In genomic region chr2:155050504-155051236, GRCm38 (mm10) we compare ENCODE assay signal across 8 mouse cellular contexts. TPM values are rescaled to one million over a fixed set of nuclear protein-coding genes. Genes with fewer than 3 reads are reported as not detected.
DNase-seq lines count a peak whose midpoint lies in the region; ATAC-seq and TF ChIP-seq lines count a peak whose summit lies in the region.

No protein-coding gene starts in this region.

- TF ChIP-seq CTCF in E14TG2a.4 (conservative IDR thresholded peaks at IDR 0.05; ENCODE audit: low read length) = no peak

- H3K36me3 ChIP-seq in E14TG2a.4 (ENCODE audit: insufficient read depth, low read length) = no peaks in the 10 kb centered on the region
- no peaks in the 10 kb centered on the region for H3K36me3 ChIP-seq in forebrain, embryonic 13.5 days (ENCODE audit: poor library complexity, severe bottlenecking)
- H3K36me3 ChIP-seq in neural tube, embryonic 15.5 days = no peaks in the 10 kb centered on the region

- peak; percentile 97 for ATAC-seq in forebrain, embryonic 13.5 days
- peak; percentile 96 for ATAC-seq in neural tube, embryonic 15.5 days (ENCODE audit: low FRiP score)

- peak overlapping the region; percentile 76 for H3K9ac ChIP-seq in forebrain, embryonic 13.5 days
- peak overlapping the region; percentile 80 for H3K9ac ChIP-seq in neural tube, embryonic 15.5 days (replicated peaks)

- H3K27ac ChIP-seq in forebrain, embryonic 13.5 days = peak overlapping the region; percentile 84
- H3K27ac ChIP-seq in neural tube, embryonic 15.5 days (replicated peaks) = peak overlapping the region; percentile 94

- peak overlapping the region; percentile 80 for H3K4me3 ChIP-seq in E14TG2a.4 (replicated peaks; ENCODE audit: low read length)
- peak overlapping the region; percentile 50 for H3K4me3 ChIP-seq in forebrain, embryonic 13.5 days
- peak overlapping the region; percentile 56 for H3K4me3 ChIP-seq in neural tube, embryonic 15.5 days (replicated peaks)

- peaks cover 32% of the 10 kb centered on the region for H3K4me1 ChIP-seq in E14TG2a.4 (replicated peaks; ENCODE audit: low read depth, low read length)
- peaks cover 13% of the 10 kb centered on the region for H3K4me1 ChIP-seq in forebrain, embryonic 13.5 days
- H3K4me1 ChIP-seq in neural tube, embryonic 15.5 days = peaks cover 14% of the 10 kb centered on the region

- peak overlapping the region; percentile 68 for H3K4me2 ChIP-seq in forebrain, embryonic 13.5 days
- peak overlapping the region; percentile 90 for H3K4me2 ChIP-seq in neural tube, embryonic 15.5 days

- no peaks in the 10 kb centered on the region for H3K27me3 ChIP-seq in E14TG2a.4 (ENCODE audit: insufficient read depth, low read length)
- H3K27me3 ChIP-seq in forebrain, embryonic 13.5 days = no peaks in the 10 kb centered on the region
- no peaks in the 10 kb centered on the region for H3K27me3 ChIP-seq in neural tube, embryonic 15.5 days (replicated peaks)

- under 1% methylated on average over 45 of the region's 45 CpGs for WGBS in forebrain, embryonic 13.5 days
- under 1% methylated on average over 45 of the region's 45 CpGs for WGBS in neural tube, embryonic 15.5 days

- no peaks in the 10 kb centered on the region for H3K9me3 ChIP-seq in E14TG2a.4 (ENCODE audit: low read length)
- no peaks in the 10 kb centered on the region for H3K9me3 ChIP-seq in forebrain, embryonic 13.5 days (replicated peaks)
- H3K9me3 ChIP-seq in neural tube, embryonic 15.5 days (replicated peaks) = no peaks in the 10 kb centered on the region

- intact Hi-C loops in heart, postnatal 14 days (cut with DNase I) = no loop called here

- DNase-seq in c-Kit-positive CD71-positive TER-119-positive erythroid progenitor cells, embryonic 14.5 days (ENCODE audit: low spot score) = peak; percentile 96
- DNase-seq in heart, postnatal 14 days = peak; percentile 94 to 96
- DNase-seq in layer of hippocampus, adult 11-12 months (ENCODE audit: low spot score) = peak; percentile 93
- DNase-seq in lung, adult 18-20 months = peak; percentile 93 to 96
- peak; percentile 96 for DNase-seq in testis, postnatal 14 days (ENCODE audit: low spot score)

RNA-seq across cellular contexts. Expression of gene Ahcy, which starts 23.6 kb away (rescaled TPM):
- polyA plus RNA-seq in forebrain, embryonic 13.5 days (2015; fragmentation: Nextera tagmentation; extraction: Ambion mirVana) = 53.9 and 57.0 TPM in 2 replicates
- total RNA-seq in heart, postnatal 14 days (2021) = 10 to 100 TPM in 1 of 2 experiments, 1 to 10 TPM in 1; 8.8 to 11.3 TPM
- 30.9 and 44.6 TPM in 2 replicates for polyA plus RNA-seq in neural tube, embryonic 15.5 days (2015; fragmentation: Nextera tagmentation; extraction: Ambion mirVana)

RNA-seq across cellular contexts. Expression of gene Gm14226, which starts 32.6 kb away (rescaled TPM):
- 0.06 and 0.14 TPM in 2 replicates for polyA plus RNA-seq in forebrain, embryonic 13.5 days (2015; fragmentation: Nextera tagmentation; extraction: Ambion mirVana)
- under 1 TPM; 0.12 to 0.24 TPM for total RNA-seq in heart, postnatal 14 days (2021)
- 0.29 and 0.47 TPM in 2 replicates for polyA plus RNA-seq in neural tube, embryonic 15.5 days (2015; fragmentation: Nextera tagmentation; extraction: Ambion mirVana)

Comparison
In these comparisons a context has a peak if more than half of its experiments do, and no peak if none do; other contexts are left out.
1. Peak in every context shown above with its lines: DNase-seq, ATAC-seq, H3K4me3 ChIP-seq and H3K27ac ChIP-seq.